Mouse (Mus musculus) heart, postnatal 0 days (tissue): Measurements from ENCODE around the gene Flnb.

Source experiments
- CTCF ChIP-seq: IDR thresholded peaks from 2 replicates; pipeline ENCODE4 v1.5.1; 2016; ENCODE audit warnings: antibody characterized with exemption, control low read depth, low read depth
- EP300 ChIP-seq: IDR thresholded peaks from 2 replicates; pipeline ENCODE4 v1.6.1; 2016; ENCODE audit warnings: antibody characterized with exemption, low read depth

DNA sequence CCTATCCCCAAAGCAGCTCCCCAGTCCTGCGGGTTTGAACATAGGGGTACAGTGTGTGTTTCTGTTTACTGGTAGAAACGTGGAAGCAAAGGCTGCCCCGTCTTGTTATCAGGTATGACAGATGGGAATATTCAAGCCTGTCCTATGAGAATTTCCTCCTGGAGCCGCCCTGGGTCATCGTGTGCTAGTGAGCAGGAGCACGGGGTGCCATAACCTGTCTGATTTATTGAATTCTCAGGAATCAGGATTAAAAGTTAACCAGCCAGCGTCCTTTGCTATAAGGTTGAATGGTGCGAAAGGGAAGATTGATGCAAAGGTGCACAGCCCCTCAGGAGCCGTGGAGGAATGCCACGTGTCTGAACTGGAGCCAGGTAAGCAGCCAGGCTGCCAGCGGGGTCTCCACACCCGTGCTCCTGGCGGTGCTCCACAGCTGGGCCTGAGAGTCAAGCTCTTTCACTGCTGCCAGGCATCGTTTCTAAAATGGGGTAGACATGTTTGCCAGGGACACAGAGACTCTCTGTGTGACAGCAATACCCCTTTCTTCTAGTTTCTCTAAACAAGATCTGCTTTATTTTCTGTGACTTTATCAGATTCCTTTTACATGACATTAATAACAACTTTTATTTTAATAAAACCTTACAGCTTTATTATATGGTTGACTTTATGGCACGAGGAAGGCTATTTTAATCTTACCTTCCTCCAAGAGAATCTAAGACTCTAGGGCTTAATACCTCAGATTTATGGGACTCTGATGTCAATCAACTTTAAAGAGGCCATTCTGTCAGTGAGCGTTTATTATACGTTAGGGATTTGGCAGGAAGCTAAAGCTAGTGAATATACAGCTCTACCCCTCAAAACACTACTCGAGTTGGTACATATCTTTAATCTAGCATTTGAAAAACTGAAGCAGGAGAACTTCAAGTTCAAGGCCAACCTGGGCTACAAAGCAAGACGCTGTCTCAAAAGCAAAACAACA lies 121.3 kb downstream of the Flnb start:
- TF ChIP-seq CTCF = no peak
- TF ChIP-seq EP300 = no peak
